ENCODE assay signal across 14 mouse cellular contexts in the genomic region with DNA sequence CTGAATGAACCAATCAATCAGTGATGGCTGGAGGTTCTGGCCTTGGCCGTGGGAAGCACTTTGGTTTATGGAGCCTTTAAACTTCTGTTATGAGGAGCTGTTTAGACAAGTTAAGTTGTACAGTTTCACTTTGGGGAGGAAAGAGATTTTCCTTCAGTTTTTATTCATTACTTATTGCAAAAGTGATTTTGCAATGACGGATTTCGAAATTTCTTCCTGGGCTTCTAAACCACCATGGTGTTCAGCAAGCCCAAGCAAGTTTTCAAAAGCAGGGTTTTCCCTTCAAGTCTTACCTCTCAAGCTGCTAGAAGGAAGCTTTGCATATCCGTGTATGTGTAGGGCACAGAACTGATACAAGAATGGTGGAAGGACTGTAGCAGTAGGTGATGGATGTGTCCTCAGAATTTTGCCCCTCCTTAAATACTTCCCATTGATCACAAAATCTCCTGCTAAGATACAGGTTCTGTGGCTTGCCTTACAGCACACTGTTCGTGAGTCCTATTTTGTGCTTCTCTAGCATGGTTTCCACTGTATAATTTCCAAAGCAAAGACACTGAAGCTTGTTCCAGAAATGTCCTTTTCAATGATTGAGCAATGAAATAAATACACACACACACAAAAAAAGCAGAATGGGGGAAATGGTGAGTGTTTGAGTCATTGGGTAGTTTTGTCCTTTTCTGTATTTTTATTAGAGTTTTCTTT.
DNase-seq lines count a peak whose midpoint lies in the region; ATAC-seq and TF ChIP-seq lines count a peak whose summit lies in the region.
"Had no signal": no experiment of that assay in that cellular context is flagged by ENCODE, and none has a peak within 500 bp of the region (broad histone marks: within the 10 kb centered on the region; RNA-seq: fewer than 3 reads in every experiment).

No protein-coding gene starts in this region.

- TF ChIP-seq CTCF in kidney, adult 2 months (conservative IDR thresholded peaks at IDR 0.05; ENCODE audit: insufficient read depth, insufficient read length, low read depth, low read length) = no peak
- no peak for TF ChIP-seq CTCF in forebrain, postnatal 0 days (IDR thresholded peaks at IDR 0.05; ENCODE audit: low read depth)
- TF ChIP-seq CTCF in layer of hippocampus, adult 2 months (conservative IDR thresholded peaks at IDR 0.05) = no peak

- H3K4me3 ChIP-seq in kidney, adult 2 months (ENCODE audit: insufficient read depth, low read depth, low read length) = no peak overlapping the region
- no peak overlapping the region for H3K4me3 ChIP-seq in kidney, embryonic 14.5 days (ENCODE audit: low read length)
- H3K4me3 ChIP-seq in brown adipose tissue, adult 24 weeks (ENCODE audit: insufficient read depth, low read depth, low read length) = no peak overlapping the region
- H3K4me3 ChIP-seq in forebrain, postnatal 0 days (ENCODE audit: low read depth, low read length) = no peak overlapping the region
- no peak overlapping the region for H3K4me3 ChIP-seq in layer of hippocampus, adult 2 months
- H3K4me3 ChIP-seq: embryonic facial prominence, embryonic 12.5 days; heart, embryonic 12.5 days; liver, embryonic 15.5 days had no signal

- no peak overlapping the region for H3K27ac ChIP-seq in kidney, adult 2 months (ENCODE audit: insufficient read depth, low read depth, low read length)
- no peak overlapping the region for H3K27ac ChIP-seq in kidney, embryonic 14.5 days (ENCODE audit: low read depth, low read length)
- peak overlapping the region; percentile 62 for H3K27ac ChIP-seq in brown adipose tissue, adult 24 weeks (replicated peaks; ENCODE audit: low read depth, low read length)
- H3K27ac ChIP-seq in forebrain, postnatal 0 days (ENCODE audit: low read depth, low read length) = no peak overlapping the region
- no peak overlapping the region for H3K27ac ChIP-seq in layer of hippocampus, adult 2 months
- H3K27ac ChIP-seq: embryonic facial prominence, embryonic 12.5 days; liver, embryonic 15.5 days had no signal

- no peak for TF ChIP-seq POLR2A in kidney, adult 2 months (IDR thresholded peaks at IDR 0.05; ENCODE audit: low read depth, low read length)

- 80% methylated on average over 5 of the region's 5 CpGs for WGBS in kidney, adult 2 months
- WGBS in kidney, embryonic 14.5 days = 77% methylated on average over 5 of the region's 5 CpGs
- whole genome bisulfite sequencing in forebrain, postnatal 0 days = 50% methylated on average over 5 of the region's 5 CpGs

- no peak overlapping the region for H3K9ac ChIP-seq in kidney, embryonic 14.5 days (ENCODE audit: low read depth, low read length)
- no peak overlapping the region for H3K9ac ChIP-seq in forebrain, postnatal 0 days
- H3K9ac ChIP-seq: embryonic facial prominence, embryonic 12.5 days; heart, embryonic 12.5 days; liver, embryonic 15.5 days had no signal

- no peaks in the 10 kb centered on the region for H3K27me3 ChIP-seq in kidney, adult 2 months (replicated peaks; ENCODE audit: control insufficient read depth, insufficient read depth, low read length)
- H3K27me3 ChIP-seq in kidney, embryonic 14.5 days (ENCODE audit: control insufficient read depth, insufficient read depth, low read length) = no peaks in the 10 kb centered on the region
- no peaks in the 10 kb centered on the region for H3K27me3 ChIP-seq in forebrain, postnatal 0 days (ENCODE audit: insufficient read depth, low read length)
- H3K27me3 ChIP-seq: embryonic facial prominence, embryonic 12.5 days; heart, embryonic 12.5 days; hindbrain, embryonic 15.5 days; liver, embryonic 15.5 days had no signal

- H3K4me2 ChIP-seq in kidney, embryonic 14.5 days (replicated peaks; ENCODE audit: low read depth, low read length) = no peak overlapping the region
- no peak overlapping the region for H3K4me2 ChIP-seq in forebrain, postnatal 0 days (ENCODE audit: low read depth)
- H3K4me2 ChIP-seq: embryonic facial prominence, embryonic 12.5 days; heart, embryonic 12.5 days; liver, embryonic 15.5 days had no signal

- H3K4me1 ChIP-seq in kidney, adult 2 months (ENCODE audit: control insufficient read depth, insufficient read depth, low read length) = no peaks in the 10 kb centered on the region
- no peaks in the 10 kb centered on the region for H3K4me1 ChIP-seq in kidney, embryonic 14.5 days (ENCODE audit: control insufficient read depth, insufficient read depth, low read length)
- H3K4me1 ChIP-seq in brown adipose tissue, adult 24 weeks (ENCODE audit: control insufficient read depth, insufficient read depth, insufficient read length, low read length) = no peaks in the 10 kb centered on the region
- H3K4me1 ChIP-seq in forebrain, postnatal 0 days (ENCODE audit: insufficient read depth) = no peaks in the 10 kb centered on the region
- H3K4me1 ChIP-seq: embryonic facial prominence, embryonic 12.5 days; heart, embryonic 12.5 days; liver, embryonic 15.5 days had no signal

- H3K36me3 ChIP-seq in kidney, adult 2 months (ENCODE audit: control insufficient read depth, insufficient read depth, low read length) = no peaks in the 10 kb centered on the region
- H3K36me3 ChIP-seq in kidney, embryonic 14.5 days (ENCODE audit: control insufficient read depth, insufficient read depth, low read length) = no peaks in the 10 kb centered on the region
- H3K36me3 ChIP-seq in forebrain, postnatal 0 days (ENCODE audit: insufficient read depth) = no peaks in the 10 kb centered on the region
- H3K36me3 ChIP-seq: embryonic facial prominence, embryonic 12.5 days; heart, embryonic 12.5 days; hindbrain, embryonic 15.5 days; liver, embryonic 15.5 days had no signal

- ATAC-seq in kidney, embryonic 14.5 days (ENCODE audit: low FRiP score, low TSS enrichment) = no peak
- peak; percentile 40; the same call in 1 of the 2 replicates for ATAC-seq in forebrain, postnatal 0 days

- DNase-seq in kidney, adult 2 months = peak; percentile 4
- DNase-seq in 3T3-L1 (ENCODE audit: low read depth, low spot score) = peak; percentile 27
- DNase-seq in forebrain, postnatal 0 days = peak; percentile 4
- DNase-seq in layer of hippocampus, adult 2 months (ENCODE audit: low spot score in 2 of 2) = no peak
- DNase-seq in cerebellum, adult 11-12 months = no peak
- no peak for DNase-seq in left cerebral cortex, adult 8-10 months (ENCODE audit: low spot score in 2 of 2)
- DNase-seq: cerebellum, adult 9-10 months; kidney, postnatal 10 days had no signal

- no peaks in the 10 kb centered on the region for H3K9me3 ChIP-seq in kidney, embryonic 14.5 days (ENCODE audit: control insufficient read depth, low read length)
- H3K9me3 ChIP-seq in forebrain, postnatal 0 days (ENCODE audit: low read length) = no peaks in the 10 kb centered on the region
- H3K9me3 ChIP-seq: embryonic facial prominence, embryonic 12.5 days; heart, embryonic 12.5 days; hindbrain, embryonic 15.5 days; liver, embryonic 15.5 days had no signal

Comparison
In these comparisons a context has a peak if more than half of its experiments do, and no peak if none do; other contexts are left out.
1. DNase-seq: peak in kidney, adult 2 months (single experiment), 3T3-L1 (single experiment) and forebrain, postnatal 0 days (single experiment); none in layer of hippocampus, adult 2 months (0 of 2), cerebellum, adult 11-12 months (single experiment) and left cerebral cortex, adult 8-10 months (0 of 2).